Mouse (Mus musculus): ENCODE data around the gene Dtd1.

Gene Dtd1

GRCm38 (mm10) chr2:144641991-144642390, 42.3 kb downstream of the Dtd1 start:
- no peak for DNase-seq

- DNase-seq, result no peak
Observed at GRCm38 (mm10) chr2:144646360-144646759, 46.7 kb downstream of the Dtd1 start.

GRCm38 (mm10) chr2:144647151-144647550, 47.5 kb downstream of the Dtd1 start:
- no peak for DNase-seq

- DNase-seq, result no peak
Observed at GRCm38 (mm10) chr2:144649960-144650359, 50.3 kb downstream of the Dtd1 start.

DNA sequence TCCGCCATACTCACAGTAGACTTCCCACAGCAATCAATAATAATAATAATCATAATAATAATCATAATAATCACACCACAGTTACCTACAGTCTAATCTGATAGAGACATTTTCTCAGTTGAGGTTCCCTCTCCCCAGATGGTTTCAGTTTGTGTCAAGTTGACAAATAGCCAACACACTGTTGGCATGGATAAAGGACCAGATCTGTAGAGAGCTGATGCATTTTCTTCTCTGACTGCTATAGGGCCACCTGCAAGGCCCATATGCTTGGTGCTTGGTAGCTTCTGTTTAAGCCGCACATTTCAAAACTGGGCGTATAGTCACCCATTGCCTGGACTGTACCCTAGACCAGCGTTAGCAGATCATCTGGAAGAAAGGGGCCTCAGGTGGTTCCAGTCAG, 53.1 kb downstream of the Dtd1 start:
- DNase-seq, result no peak

GRCm38 (mm10) chr2:144655307-144655706, 55.6 kb downstream of the Dtd1 start:
- no peak for DNase-seq

GRCm38 (mm10) chr2:144668507-144668906, 68.8 kb downstream of the Dtd1 start:
- DNase-seq, result no peak

GRCm38 (mm10) chr2:144670289-144670930, 70.7 kb downstream of the Dtd1 start:
- no peak for DNase-seq

GRCm38 (mm10) chr2:144672397-144672796, 72.7 kb downstream of the Dtd1 start:
- no peak for DNase-seq

- DNase-seq, result no peak
Observed at GRCm38 (mm10) chr2:144676546-144677228, 77.0 kb downstream of the Dtd1 start.

DNA sequence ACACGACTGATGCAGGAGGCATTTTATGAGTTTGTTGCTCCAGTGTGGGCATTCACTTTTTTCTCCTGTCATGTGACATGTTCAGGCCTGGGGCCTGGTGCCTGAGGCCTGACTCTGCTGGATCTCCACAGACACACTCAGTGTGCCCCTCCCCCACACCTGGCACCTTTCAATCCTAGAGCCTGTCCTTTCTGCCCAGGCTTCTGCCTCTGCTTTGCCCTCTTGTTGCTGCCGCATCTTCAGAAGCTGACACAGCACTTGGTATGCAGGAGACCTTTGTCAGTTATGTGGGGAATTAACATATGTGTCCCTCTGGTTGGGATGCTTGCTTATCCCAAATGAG, 77.5 kb downstream of the Dtd1 start:
- no peak for DNase-seq

DNA sequence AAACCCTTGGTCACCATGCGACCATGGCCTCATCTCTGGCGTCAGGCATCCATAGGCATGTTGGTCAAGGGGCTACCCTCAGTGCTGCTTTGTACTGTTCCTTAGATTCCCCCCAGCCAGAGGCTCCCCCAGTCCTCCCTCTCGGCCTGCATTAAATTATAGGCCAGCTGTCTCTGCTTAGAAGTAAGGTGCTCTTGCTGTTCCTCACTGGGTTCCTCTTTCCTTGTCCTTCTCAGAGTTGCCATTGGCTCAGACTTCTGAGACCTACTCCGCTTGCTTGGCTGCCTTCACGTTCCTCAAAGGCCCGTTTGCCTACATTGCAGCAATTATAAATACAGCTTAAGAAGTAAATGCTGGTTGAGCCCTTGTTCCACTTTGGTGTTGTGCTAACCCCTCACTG, 79.1 kb downstream of the Dtd1 start:
- no peak for DNase-seq

DNA sequence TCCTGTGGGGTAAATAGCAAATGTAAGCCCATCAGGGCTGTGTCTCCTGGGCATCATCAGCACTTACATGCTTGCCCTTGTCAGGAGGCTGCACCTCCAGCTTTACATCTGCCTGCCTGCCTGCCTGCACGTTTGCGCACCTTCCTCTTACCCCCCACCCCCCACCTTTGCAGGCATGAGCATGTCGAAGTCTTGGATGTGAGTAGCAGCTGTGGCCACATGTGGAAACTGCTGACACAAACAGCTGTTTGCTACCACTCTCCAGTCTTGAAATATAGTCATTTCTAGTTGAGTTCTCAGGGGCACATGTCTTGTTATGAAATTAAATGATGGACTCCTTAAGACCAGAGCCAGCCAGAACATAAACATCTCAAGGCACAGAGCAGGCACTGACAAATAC, 79.7 kb downstream of the Dtd1 start:
- no peak for DNase-seq

- DNase-seq, result no peak
Observed at GRCm38 (mm10) chr2:144692219-144692732, 92.6 kb downstream of the Dtd1 start.

GRCm38 (mm10) chr2:144692777-144693176, 93.1 kb downstream of the Dtd1 start:
- no peak for DNase-seq

GRCm38 (mm10) chr2:144694923-144695322, 95.2 kb downstream of the Dtd1 start:
- DNase-seq, result no peak

- DNase-seq, result no peak
Observed at GRCm38 (mm10) chr2:144698046-144698445, 98.3 kb downstream of the Dtd1 start.

GRCm38 (mm10) chr2:144700608-144701007, 100.9 kb downstream of the Dtd1 start:
- DNase-seq, result no peak

GRCm38 (mm10) chr2:144701415-144702149, 101.9 kb downstream of the Dtd1 start:
- no peak for DNase-seq

- no peak for DNase-seq
Observed at GRCm38 (mm10) chr2:144709285-144709684, 109.6 kb downstream of the Dtd1 start.

GRCm38 (mm10) chr2:144709704-144710103, 110.0 kb downstream of the Dtd1 start:
- no peak for DNase-seq

GRCm38 (mm10) chr2:144714596-144714995, 114.9 kb downstream of the Dtd1 start:
- DNase-seq, result no peak

DNA sequence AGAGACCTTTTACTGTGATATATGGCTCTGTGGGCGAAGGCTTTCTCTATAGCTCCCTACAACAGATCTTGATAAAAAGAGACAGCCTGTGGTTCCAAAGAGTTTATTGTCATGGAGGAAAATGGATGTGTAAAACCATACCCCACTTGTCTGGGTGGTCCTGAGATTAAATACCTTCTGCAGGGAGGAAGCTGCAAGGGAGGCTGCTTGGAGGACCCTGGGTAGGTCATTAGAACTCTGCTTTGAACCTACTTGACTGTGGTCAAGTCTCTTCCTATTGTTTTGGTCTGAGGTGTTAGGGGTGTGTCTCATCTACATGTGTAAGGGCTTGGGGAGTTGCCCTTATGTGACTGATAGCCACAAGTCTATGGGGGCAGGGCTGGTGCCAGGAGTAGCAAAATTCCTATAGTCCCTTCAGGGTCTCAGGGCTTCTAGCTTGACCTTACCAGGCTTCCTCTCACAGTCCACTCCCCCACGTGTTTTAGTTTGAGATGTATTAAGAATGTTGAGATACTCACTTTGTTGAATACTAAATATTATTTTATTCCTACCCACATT, 115.6 kb downstream of the Dtd1 start:
- DNase-seq, result no peak

DNA sequence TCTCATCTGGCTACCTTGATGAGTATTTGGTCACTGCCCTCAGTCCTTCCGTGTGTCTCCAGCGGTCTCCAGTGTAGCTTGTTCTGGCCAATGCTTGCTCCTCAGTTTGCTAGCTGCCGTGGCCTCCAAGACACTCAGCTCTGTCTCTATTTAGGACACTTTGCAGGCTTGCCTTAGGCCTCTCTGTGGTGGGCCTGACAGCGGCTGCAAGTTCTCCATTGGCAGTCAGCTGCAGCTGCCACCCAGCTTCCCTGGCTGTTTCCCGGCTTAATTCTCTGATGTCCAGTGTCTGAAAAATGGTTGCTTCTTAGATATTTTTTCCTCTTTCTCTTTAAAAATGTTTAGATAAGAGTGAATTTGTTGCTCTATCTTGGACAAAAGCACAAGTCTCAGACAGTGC, 116.6 kb downstream of the Dtd1 start:
- DNase-seq, result no peak
